Mouse (Mus musculus): ENCODE data around the gene Phyhipl. TPM values are rescaled to one million over a fixed set of nuclear protein-coding genes. Genes with fewer than 3 reads are reported as not detected.
A peak's percentile ranks its signal among the peaks of the same experiment; 100 is the strongest.

Gene Phyhipl
- polyA plus RNA-seq, 2 experiments, result 1.4 to 1.5 TPM

- WGBS, result 0% methylated on average over 57 of the region's 124 CpGs
- Histone ChIP-seq H3K4me3 (replicated peaks; ENCODE audit: low read length) (peak overlapping the region; percentile 67), H3K36me3 (ENCODE audit: control insufficient read depth, insufficient read depth, low read length) (no peaks in the 10 kb centered on the region), H3K9me3 (ENCODE audit: control insufficient read depth, low read length) (no peaks in the 10 kb centered on the region), H3K9ac (ENCODE audit: low read depth, low read length, severe bottlenecking) (peak overlapping the region; percentile 34), H3K4me1 (ENCODE audit: control insufficient read depth, insufficient read depth, low read length) (peaks cover 6% of the 10 kb centered on the region; the same call in 1 of the 2 replicates), H3K27ac (replicated peaks; ENCODE audit: low read depth, low read length) (no peak overlapping the region), H3K4me2 (replicated peaks; ENCODE audit: low read depth, low read length, severe bottlenecking) (peak overlapping the region; percentile 96), H3K27me3 (ENCODE audit: control insufficient read depth, insufficient read depth, low read length) (peaks cover 23% of the 10 kb centered on the region; the same call in 1 of the 2 replicates)
- TF ChIP-seq POLR2A (IDR thresholded peaks at IDR 0.05; ENCODE audit: borderline replicate concordance, extremely low read depth, insufficient read depth, insufficient read length), result no peak
- peak; percentile 89 for ATAC-seq (ENCODE audit: low FRiP score, low read depth)
- DNase-seq (ENCODE audit: low spot score), result peak; percentile 66
Observed at GRCm38 (mm10) chr10:70599126-70599924, 56.4 kb downstream of the Phyhipl start.

- WGBS, result under 1% methylated on average over 40 of the region's 48 CpGs
- no peaks in the 10 kb centered on the region for H3K9me3 ChIP-seq (ENCODE audit: control insufficient read depth, low read length)
Observed at GRCm38 (mm10) chr10:70598516-70599125, 57.1 kb downstream of the Phyhipl start.

GRCm38 (mm10) chr10:70598081-70598515, 57.7 kb downstream of the Phyhipl start:
- Histone ChIP-seq H3K4me2 (replicated peaks; ENCODE audit: low read depth, low read length, severe bottlenecking) (peak overlapping the region; percentile 96), H3K9me3 (ENCODE audit: control insufficient read depth, low read length) (no peaks in the 10 kb centered on the region), H3K9ac (ENCODE audit: low read depth, low read length, severe bottlenecking) (no peak overlapping the region), H3K36me3 (ENCODE audit: control insufficient read depth, insufficient read depth, low read length) (no peaks in the 10 kb centered on the region), H3K4me3 (replicated peaks; ENCODE audit: low read length) (peak overlapping the region; percentile 67; the same call in 1 of the 2 replicates), H3K27me3 (ENCODE audit: control insufficient read depth, insufficient read depth, low read length) (peaks cover 23% of the 10 kb centered on the region; the same call in 1 of the 2 replicates), H3K4me1 (ENCODE audit: control insufficient read depth, insufficient read depth, low read length) (peaks cover 6% of the 10 kb centered on the region; the same call in 1 of the 2 replicates), H3K27ac (replicated peaks; ENCODE audit: low read depth, low read length) (no peak overlapping the region)
- 22% methylated on average over 10 of the region's 10 CpGs for WGBS
- peak; percentile 21; the same call in 1 of the 2 replicates for ATAC-seq (ENCODE audit: low FRiP score, low read depth)
- DNase-seq (ENCODE audit: low spot score), result peak; percentile 90
- no peak for TF ChIP-seq POLR2A (IDR thresholded peaks at IDR 0.05; ENCODE audit: borderline replicate concordance, extremely low read depth, insufficient read depth, insufficient read length)

More at GRCm38 (mm10) chr10:70598516-70599125, 57.1 kb downstream of the Phyhipl start:
- no peaks in the 10 kb centered on the region for H3K36me3 ChIP-seq (ENCODE audit: control insufficient read depth, insufficient read depth, low read length)
- peak overlapping the region; percentile 34; the same call in 1 of the 2 replicates for H3K9ac ChIP-seq (ENCODE audit: low read depth, low read length, severe bottlenecking)
- DNase-seq (ENCODE audit: low spot score), result no peak
- H3K4me1 ChIP-seq (ENCODE audit: control insufficient read depth, insufficient read depth, low read length), result peaks cover 6% of the 10 kb centered on the region; the same call in 1 of the 2 replicates
- no peak overlapping the region for H3K27ac ChIP-seq (replicated peaks; ENCODE audit: low read depth, low read length)
- no peak for TF ChIP-seq POLR2A (IDR thresholded peaks at IDR 0.05; ENCODE audit: borderline replicate concordance, extremely low read depth, insufficient read depth, insufficient read length)
- ATAC-seq (ENCODE audit: low FRiP score, low read depth), result 0 out of 2 replicates have a peak, but pooled peaks have one; percentile 13
- peak overlapping the region; percentile 96 for H3K4me2 ChIP-seq (replicated peaks; ENCODE audit: low read depth, low read length, severe bottlenecking)
- peak overlapping the region; percentile 67 for H3K4me3 ChIP-seq (replicated peaks; ENCODE audit: low read length)
- peaks cover 23% of the 10 kb centered on the region; the same call in 1 of the 2 replicates for H3K27me3 ChIP-seq (ENCODE audit: control insufficient read depth, insufficient read depth, low read length)

GRCm38 (mm10) chr10:70594007-70594406, 61.8 kb downstream of the Phyhipl start:
- Histone ChIP-seq H3K9ac (ENCODE audit: low read depth, low read length, severe bottlenecking) (no peak overlapping the region), H3K4me2 (replicated peaks; ENCODE audit: low read depth, low read length, severe bottlenecking) (no peak overlapping the region), H3K4me3 (replicated peaks; ENCODE audit: low read length) (no peak overlapping the region), H3K4me1 (ENCODE audit: control insufficient read depth, insufficient read depth, low read length) (peaks cover 3% of the 10 kb centered on the region; the same call in 1 of the 2 replicates), H3K27me3 (ENCODE audit: control insufficient read depth, insufficient read depth, low read length) (peaks cover 9% of the 10 kb centered on the region; the same call in 1 of the 2 replicates), H3K9me3 (ENCODE audit: control insufficient read depth, low read length) (no peaks in the 10 kb centered on the region), H3K27ac (replicated peaks; ENCODE audit: low read depth, low read length) (no peak overlapping the region), H3K36me3 (ENCODE audit: control insufficient read depth, insufficient read depth, low read length) (no peaks in the 10 kb centered on the region)
- DNase-seq (ENCODE audit: low spot score) (no peak), ATAC-seq (ENCODE audit: low FRiP score, low read depth) (no peak)
- no peak for TF ChIP-seq POLR2A (IDR thresholded peaks at IDR 0.05; ENCODE audit: borderline replicate concordance, extremely low read depth, insufficient read depth, insufficient read length)
- WGBS, result 56% methylated on average over 1 of the region's 1 CpGs

- WGBS, result 30% methylated on average over 3 of the region's 3 CpGs
- Histone ChIP-seq H3K27ac (replicated peaks; ENCODE audit: low read depth, low read length) (no peak overlapping the region), H3K4me3 (replicated peaks; ENCODE audit: low read length) (no peak overlapping the region), H3K27me3 (ENCODE audit: control insufficient read depth, insufficient read depth, low read length) (no peaks in the 10 kb centered on the region), H3K4me1 (ENCODE audit: control insufficient read depth, insufficient read depth, low read length) (no peaks in the 10 kb centered on the region), H3K4me2 (replicated peaks; ENCODE audit: low read depth, low read length, severe bottlenecking) (no peak overlapping the region), H3K9ac (ENCODE audit: low read depth, low read length, severe bottlenecking) (no peak overlapping the region), H3K36me3 (ENCODE audit: control insufficient read depth, insufficient read depth, low read length) (no peaks in the 10 kb centered on the region), H3K9me3 (ENCODE audit: control insufficient read depth, low read length) (no peaks in the 10 kb centered on the region)
- ATAC-seq (ENCODE audit: low FRiP score, low read depth), result no peak
- DNase-seq (ENCODE audit: low spot score), result no peak
- no peak for TF ChIP-seq POLR2A (IDR thresholded peaks at IDR 0.05; ENCODE audit: borderline replicate concordance, extremely low read depth, insufficient read depth, insufficient read length)
Observed at GRCm38 (mm10) chr10:70586876-70587405, 68.8 kb downstream of the Phyhipl start.

Measured in limb, embryonic 14.5 days (tissue).